Mouse (Mus musculus) gastrocnemius, adult 18-20 months (tissue): ENCODE data around the gene Ssbp2. TPM values are rescaled to one million over a fixed set of nuclear protein-coding genes. Genes with fewer than 3 reads are reported as not detected.

Source experiments
- DNase-seq: peaks from one replicate; pipeline ENCODE4 v3.0.0; 2021; ENCODE audit warnings: low spot score
- total RNA-seq, 2 experiments: library from RNA; stranded (reverse); gene quantifications; 2 replicates each; pipeline ENCODE4 v1.2.3; 2021

Ssbp2 gene
- total RNA-seq, 2 experiments from 2014 or later = 21.3 to 23.4 TPM

- no peak for DNase-seq
Measured at GRCm38 (mm10) chr13:91616876-91617275, 156.8 kb downstream of the Ssbp2 start.

- no peak for DNase-seq
Measured at GRCm38 (mm10) chr13:91619431-91619830, 159.3 kb downstream of the Ssbp2 start.

GRCm38 (mm10) chr13:91620541-91620940 lies 160.5 kb downstream of the Ssbp2 start:
- no peak for DNase-seq

- DNase-seq = no peak
Measured at GRCm38 (mm10) chr13:91631291-91631799, 171.3 kb downstream of the Ssbp2 start.

- no peak for DNase-seq
Measured at GRCm38 (mm10) chr13:91634123-91634522, 174.0 kb downstream of the Ssbp2 start.

GRCm38 (mm10) chr13:91635957-91636356 lies 175.9 kb downstream of the Ssbp2 start:
- DNase-seq = no peak

- peak; percentile 78 for DNase-seq
Measured at GRCm38 (mm10) chr13:91636814-91637213, 176.7 kb downstream of the Ssbp2 start.

- no peak for DNase-seq
Measured at GRCm38 (mm10) chr13:91638836-91639235, 178.8 kb downstream of the Ssbp2 start.

GRCm38 (mm10) chr13:91640219-91640618 lies 180.1 kb downstream of the Ssbp2 start:
- DNase-seq = no peak

- no peak for DNase-seq
Measured at GRCm38 (mm10) chr13:91648240-91648639, 188.2 kb downstream of the Ssbp2 start.

- DNase-seq = no peak
Measured at GRCm38 (mm10) chr13:91649926-91650325, 189.8 kb downstream of the Ssbp2 start.

- DNase-seq = no peak
Measured at GRCm38 (mm10) chr13:91661068-91661795, 201.1 kb downstream of the Ssbp2 start.

GRCm38 (mm10) chr13:91662751-91663150 lies 202.7 kb downstream of the Ssbp2 start:
- DNase-seq = no peak

- DNase-seq = no peak
Measured at GRCm38 (mm10) chr13:91673241-91673640, 213.2 kb downstream of the Ssbp2 start.

- no peak for DNase-seq
Measured at GRCm38 (mm10) chr13:91680764-91681437, 220.8 kb downstream of the Ssbp2 start.

GRCm38 (mm10) chr13:91681474-91681873 lies 221.4 kb downstream of the Ssbp2 start:
- DNase-seq = no peak

GRCm38 (mm10) chr13:91690118-91690517 lies 230.0 kb downstream of the Ssbp2 start:
- no peak for DNase-seq

- no peak for DNase-seq
Measured at GRCm38 (mm10) chr13:91693615-91694014, 233.5 kb downstream of the Ssbp2 start.

GRCm38 (mm10) chr13:91695406-91695805 lies 235.3 kb downstream of the Ssbp2 start:
- no peak for DNase-seq

- DNase-seq = peak; percentile 8
Measured at GRCm38 (mm10) chr13:91696109-91696645, 236.1 kb downstream of the Ssbp2 start.

- peak; percentile 57 for DNase-seq
Measured at GRCm38 (mm10) chr13:91697011-91697410, 236.9 kb downstream of the Ssbp2 start.

GRCm38 (mm10) chr13:91702337-91702736 lies 242.3 kb downstream of the Ssbp2 start:
- no peak for DNase-seq
